Mouse (Mus musculus): ENCODE results near the gene Nphp3.

The Nphp3 gene

DNA sequence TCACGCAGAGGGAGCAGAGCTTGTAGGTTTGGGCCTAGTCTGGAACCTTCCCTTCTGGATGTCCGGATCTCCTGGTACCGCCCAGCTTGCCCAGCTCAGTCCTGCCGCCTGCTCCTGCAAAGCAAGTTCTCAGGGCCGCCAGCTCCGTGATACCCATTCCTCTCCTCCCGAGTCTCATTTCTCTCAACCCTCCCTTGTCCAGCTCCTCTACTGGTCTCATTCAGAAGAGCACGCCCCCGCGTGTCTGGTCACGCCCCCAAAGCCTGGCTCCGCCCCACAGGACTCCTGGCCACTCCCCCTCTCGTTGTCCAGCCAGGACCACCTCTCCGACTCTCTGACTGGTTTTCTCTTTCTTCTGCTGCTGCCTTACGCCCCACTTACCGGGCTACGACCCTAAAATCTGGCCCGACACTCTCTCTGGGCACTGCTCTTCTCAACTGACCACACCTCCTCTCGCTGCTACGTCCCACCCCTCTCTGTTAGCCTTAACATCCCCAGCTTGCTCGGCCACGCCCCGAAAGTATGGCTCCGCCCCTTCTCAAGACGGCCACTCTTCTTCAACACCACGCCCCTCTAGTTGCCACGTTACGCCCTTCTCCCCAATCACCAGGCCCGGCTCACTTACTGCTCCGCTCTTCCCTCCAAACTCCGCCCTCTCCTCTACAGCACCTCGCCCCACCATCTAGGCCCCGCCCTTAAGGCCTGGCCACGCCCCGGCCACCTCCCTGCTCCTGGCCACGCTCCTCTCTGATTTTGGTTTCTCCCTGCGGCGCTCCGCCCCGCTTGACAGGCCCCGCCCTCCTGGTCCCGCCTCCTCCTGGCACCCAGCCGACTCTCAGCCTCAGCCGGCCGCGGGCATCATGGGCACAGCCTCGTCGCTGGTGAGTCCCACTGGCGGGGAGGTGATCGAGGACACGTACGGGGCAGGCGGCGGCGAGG is at the start of gene Nphp3:
Nphp3 (plus strand) TSS at position 624 of the 939 bp plus-strand sequence.
- DNase-seq (ENCODE audit: low spot score in 2 of 2) = peak; percentile 99

DNA sequence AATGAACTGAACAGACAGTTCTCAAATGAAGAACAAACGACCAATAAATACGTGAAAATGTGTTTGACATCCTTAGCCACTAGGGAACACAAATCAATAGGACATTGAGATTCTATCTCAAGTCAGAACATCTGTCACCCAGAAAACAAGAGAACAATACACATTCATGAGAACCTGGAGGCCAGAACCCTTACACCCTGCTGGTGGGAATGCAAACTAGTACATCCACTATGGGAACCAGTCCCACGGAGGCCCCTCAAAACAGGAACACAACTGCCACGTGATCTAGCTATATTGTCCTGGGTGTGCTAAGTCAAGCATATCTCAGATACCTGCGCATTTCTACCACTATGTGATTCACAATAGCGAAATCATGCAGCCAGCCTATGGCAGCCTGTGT is 43.6 kb upstream of the Nphp3 start:
- no peak for DNase-seq (ENCODE audit: low spot score in 2 of 2)

DNA sequence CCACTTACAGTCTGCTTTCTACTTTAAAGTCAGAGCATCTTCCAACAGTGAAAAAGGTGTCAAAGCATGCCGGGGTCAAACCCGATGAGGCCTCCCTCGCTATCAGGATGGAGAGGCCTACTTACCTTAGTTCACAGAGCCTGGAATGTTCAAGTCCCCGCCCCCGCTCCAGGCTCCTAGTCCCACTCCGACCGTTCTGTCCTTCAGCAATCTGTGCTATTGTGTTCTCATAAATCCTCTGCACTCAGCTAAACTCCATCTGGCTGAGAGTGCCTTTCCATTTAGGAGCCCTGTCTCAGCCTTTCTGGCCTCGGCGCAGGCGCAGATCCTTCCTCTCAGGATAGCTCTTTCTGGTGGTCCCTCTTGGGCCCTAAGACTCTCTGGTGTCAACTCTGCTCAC is 42.4 kb upstream of the Nphp3 start:
- peak; percentile 4 to 15 for DNase-seq (ENCODE audit: low spot score in 2 of 2)

DNA sequence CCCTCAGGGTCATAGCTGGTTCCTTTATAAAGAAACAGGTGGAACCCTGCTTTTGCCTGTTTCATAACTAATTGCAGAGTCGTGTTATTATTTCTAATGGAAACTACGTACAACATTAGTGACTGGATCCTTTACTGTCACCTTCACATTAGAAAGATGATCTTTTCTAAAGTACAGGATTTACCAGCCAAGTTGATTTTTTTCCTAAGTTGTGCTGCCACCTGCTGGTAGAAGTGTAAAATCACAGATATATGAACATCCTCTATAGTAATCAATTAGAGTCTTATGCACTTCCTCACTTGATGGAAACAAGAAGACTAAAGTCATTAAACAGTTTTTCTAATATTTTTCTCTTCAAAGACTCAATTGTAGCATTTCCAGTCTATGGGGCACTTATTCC is 5.8 kb upstream of the Nphp3 start:
- DNase-seq (ENCODE audit: low spot score in 2 of 2) = no peak

DNA sequence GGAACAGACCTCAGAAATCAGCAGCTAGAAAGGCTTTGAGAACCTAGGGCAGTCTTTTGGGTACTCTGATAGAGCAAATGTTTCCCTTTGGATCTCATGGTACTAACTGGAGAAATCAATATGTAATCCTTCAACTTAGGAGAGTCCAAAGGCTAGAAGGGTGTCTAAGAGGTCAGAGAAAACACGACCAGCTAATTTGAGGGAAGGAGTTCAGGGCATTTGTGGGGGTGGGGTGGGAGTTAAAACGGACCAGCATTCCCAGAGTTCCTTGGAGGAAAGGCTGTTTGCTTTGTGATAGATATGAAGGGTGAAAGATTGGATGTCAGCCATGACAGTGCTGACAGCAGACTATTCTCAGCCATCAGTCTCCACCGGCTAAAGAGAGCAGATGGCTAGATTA is 1.7 kb upstream of the Nphp3 start:
- no peak for DNase-seq (ENCODE audit: low spot score in 2 of 2)

DNA sequence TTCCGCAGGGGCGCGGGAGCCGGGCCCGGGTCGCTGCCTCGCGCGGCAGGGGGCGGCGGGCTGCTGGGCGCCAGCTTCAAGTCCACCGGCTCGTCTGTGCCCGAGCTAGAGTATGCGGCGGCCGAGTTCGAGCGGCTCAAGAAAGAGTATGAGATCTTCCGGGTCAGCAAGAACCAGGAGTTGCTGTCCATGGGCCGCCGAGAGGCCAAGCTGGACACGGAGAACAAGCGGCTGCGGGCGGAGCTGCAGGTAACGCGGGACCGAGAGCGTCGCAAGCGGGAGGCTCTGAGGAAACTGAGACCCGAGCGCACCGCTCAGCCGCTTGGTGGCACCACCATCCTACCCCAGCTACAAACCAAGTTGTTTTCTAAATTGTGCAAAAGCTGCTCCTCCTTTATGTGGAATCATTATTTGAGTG is 578 bp downstream of the Nphp3 start:
- DNase-seq (ENCODE audit: low spot score in 2 of 2) = peak; percentile 62 to 70

DNA sequence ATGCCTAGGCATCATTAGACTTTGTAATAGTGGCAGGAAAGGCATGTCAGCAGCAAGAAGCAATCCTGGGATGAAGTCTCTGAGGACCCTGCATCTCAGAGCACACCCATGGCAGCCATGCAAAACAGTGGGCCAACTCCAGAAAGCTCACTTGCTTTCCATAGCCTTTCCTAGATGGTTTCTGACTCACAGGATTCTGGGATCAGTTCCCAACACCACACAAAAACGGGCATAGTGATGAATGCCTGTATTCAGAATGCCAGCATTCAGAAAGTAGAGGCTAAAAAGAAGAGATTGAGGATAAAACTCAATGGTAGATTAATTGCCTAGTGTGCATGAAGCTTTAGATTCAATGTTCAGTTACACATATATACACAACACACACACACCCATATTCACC is 12.2 kb downstream of the Nphp3 start:
- no peak for DNase-seq (ENCODE audit: low spot score in 2 of 2)

DNA sequence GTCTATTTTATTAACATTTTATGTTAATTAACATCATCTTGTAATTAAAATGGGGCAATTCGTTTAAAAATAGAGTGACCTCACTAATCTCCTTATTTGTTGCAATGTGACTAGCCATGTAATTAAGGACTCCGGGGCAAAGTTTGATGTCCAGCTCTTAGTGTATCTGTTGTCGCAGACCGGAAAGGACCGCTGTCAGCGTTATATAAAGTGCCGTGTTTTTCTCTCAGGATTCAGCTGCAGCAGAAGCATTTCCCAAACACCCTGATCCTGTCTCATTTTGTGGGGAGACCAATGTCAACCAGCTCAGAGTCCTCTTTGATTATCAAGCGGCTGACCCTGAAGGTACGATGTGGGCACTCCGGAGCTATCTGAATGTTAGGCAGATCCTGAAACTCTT is 18.7 kb downstream of the Nphp3 start:
- DNase-seq (ENCODE audit: low spot score in 2 of 2) = no peak

DNA sequence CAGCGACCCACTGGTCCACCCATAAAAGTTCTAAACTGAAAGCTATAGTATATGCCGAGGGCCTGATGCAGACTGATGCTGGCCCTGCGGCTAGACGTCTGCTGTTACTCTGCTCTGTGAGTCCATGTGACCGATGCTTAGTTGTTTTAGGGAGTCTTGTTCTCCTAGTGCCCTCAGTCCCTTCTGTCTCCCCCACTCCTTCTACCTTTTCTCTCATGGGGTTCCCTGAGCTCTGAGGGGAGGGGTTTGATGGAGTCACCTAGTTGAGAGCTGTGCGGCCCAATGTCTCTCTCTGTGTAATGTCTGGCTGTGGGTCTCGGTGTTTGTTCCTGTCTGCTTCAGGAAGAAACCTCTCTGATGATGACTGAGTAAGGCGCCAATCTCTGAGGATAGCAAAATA is 24.8 kb downstream of the Nphp3 start:
- no peak for DNase-seq (ENCODE audit: low spot score in 2 of 2)

DNA sequence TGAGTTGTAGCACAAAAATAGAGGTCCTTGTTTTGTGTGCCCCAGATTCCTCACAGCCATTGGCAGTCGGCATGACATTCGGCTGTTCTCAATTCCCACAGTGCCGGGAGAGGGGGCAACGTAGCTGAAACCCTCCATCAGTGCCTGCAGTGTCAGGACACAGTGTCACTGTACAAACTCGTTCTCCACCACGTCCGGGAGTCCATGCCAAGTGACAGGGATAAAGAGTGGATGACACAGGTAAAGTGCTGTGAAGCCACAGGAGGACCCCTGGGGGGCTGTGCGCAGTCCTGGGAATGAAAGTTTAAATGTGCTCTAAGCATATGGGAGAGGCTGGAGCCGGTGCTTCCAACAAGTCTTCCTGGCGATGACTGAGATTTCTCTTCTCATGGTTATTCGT is 27.5 kb downstream of the Nphp3 start:
- DNase-seq (ENCODE audit: low spot score in 2 of 2) = no peak

DNA sequence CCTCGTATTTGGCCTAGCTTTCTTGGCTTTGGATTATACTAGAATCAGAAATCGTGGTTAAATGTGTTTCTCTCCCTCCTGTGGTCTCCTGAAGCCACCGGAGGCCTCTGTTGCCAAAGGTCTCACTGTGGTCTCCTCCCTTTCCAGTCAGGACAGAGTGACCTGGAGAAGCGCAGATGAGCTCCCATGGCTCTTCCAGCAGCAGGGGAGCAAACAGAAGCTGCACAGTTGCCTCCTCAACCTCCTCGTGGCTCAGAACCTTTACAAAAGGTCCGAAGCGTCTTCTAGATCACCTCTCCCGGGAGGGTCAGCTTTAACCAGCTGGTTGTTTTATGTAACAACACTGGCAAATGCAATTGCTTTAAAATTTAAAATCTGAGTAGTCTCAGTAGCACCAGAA is 31.9 kb downstream of the Nphp3 start:
- no peak for DNase-seq (ENCODE audit: low spot score in 2 of 2)

DNA sequence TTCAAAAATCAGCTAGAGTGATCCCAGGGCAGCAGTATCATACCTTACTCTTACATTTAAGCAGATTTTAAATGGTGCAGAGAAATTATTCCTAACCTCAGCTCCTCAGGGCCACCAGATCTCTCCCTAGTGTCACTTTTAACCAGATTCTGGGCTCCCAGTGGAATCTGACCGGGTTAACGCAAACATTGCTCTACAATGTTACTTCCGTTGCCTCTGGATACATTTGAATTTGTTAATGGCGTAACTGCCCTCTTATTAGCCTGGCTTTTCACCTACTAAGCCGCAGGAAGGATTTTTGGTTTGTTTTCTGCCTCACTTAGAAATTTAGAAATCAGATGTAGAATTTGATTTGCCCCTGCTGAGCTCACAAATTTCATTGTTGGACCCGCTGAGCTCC is 32.4 kb downstream of the Nphp3 start:
- DNase-seq (ENCODE audit: low spot score in 2 of 2) = no peak

DNA sequence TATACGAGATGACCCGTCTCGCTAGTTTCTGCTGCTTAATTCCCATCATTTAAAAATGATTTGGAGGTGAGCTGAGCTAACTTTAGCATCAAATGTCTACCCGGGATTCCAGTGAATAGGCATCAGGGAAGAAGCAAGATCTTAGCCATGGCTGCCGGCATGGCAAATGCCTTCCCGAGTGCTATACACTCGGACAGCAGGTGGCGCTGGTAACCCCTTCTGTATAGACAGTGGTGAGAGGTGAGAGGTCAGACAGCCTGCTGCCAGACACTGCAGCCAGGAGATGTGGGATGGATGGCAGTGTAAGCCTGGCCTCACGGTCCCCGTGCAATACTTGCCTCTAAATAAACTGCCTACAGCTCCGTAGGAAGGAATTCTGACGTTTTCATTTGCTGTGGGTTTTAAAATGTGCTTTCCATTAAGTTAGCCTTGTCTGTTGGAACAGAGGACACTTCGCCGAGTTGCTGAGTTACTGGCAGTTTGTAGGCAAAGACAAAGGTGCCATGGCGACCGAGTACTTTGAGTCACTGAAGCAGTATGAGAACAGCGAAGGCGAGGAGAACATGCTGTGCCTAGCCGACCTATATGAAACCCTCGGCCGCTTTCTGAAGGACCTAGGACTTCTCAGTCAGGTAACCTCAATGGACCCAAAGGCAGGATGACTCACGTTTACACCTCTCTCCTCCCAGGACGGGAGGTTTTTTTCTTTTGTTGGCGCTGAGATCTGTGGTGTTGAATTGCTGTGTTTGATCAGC is 33.1 kb downstream of the Nphp3 start:
- peak; percentile 39 to 44 for DNase-seq (ENCODE audit: low spot score in 2 of 2)

DNA sequence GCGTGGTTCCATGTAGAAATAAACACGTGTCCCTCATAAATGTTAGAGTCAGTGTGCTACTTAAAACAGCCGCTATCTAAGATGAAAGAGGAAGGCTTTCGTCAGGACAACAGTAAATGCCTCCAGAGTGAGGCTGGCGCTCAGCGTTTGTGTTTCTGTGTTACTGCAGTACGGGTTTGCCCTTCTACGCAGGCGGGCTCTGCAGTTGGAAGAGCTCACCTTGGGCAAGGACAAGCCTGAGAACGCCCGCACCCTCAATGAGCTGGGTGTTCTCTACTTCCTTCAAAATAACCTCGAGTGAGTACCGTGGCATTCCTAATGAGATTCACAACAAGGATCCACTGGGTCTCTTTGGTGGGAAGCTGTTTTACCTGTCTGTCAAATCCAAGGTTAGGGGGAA is 35.9 kb downstream of the Nphp3 start:
- no peak for DNase-seq (ENCODE audit: low spot score in 2 of 2)

DNA sequence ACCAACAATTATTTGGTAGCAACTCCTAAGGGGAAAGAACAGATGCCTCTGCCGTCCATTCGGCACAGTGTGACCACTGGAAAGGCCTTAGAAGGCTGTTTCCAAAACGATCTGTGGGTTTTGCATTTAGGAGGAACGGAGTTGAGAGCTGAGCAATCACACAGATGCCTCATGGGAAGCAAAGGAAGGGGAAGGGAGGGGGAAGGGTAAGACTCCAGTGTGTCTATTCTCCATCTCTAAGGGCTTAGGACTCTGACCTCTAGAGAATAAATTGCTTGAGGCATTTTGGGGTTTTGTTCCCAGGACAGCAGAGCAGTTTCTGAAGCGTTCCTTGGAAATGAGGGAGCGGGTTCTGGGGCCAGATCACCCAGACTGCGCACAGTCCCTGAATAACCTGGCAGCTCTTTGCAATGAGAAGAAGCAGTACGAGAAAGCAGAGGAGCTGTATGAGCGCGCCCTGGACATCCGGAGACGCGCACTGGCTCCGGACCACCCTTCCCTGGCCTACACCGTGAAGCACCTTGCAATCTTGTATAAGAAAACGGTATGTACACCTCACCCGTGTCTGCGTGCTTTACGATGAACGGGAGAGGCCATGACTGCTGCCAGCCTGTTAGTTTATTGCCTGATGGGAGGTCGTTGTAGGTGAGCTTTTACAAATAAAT is 36.8 kb downstream of the Nphp3 start:
- no peak for DNase-seq (ENCODE audit: low spot score in 2 of 2)

DNA sequence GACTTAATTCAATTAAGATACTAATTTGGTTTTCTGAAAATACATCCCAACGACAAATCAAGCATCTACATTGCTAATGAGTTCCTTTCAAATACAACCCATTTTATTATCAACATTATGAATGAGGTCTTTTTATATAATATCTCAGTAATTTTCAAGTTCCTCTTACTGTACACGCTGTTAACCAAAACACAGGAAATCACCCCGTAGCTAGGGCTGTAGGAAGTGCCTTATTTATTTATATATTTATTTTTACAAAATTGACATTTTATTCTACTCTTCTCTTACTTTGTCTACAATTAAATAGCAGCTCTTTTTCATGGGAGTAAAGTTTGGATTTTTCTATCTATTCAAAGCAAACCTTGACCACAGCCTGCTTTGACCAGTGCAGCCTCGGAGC is 37.4 kb downstream of the Nphp3 start:
- DNase-seq (ENCODE audit: low spot score in 2 of 2) = no peak

DNA sequence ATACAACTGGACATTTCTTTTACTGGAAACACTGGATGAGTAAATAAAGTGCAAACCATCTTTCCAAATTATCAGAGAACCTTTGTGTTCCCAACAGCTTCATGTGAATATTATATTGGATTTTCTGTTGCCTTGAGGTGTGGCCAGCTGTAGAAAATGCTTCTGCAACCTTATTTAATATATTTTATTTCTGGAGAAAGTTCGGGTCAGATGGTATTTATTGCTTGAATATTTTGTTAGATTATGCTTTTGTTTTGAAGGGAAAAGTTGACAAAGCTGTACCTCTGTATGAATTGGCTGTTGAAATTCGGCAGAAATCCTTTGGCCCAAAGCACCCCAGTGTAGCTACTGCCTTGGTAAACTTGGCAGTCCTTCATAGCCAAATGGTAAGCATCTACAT is 38.0 kb downstream of the Nphp3 start, which contains the start of gene Gm28305:
Gm28305 (plus strand) TSS at position 301 of the 400 bp plus-strand sequence.
- no peak for DNase-seq (ENCODE audit: low spot score in 2 of 2)

DNA sequence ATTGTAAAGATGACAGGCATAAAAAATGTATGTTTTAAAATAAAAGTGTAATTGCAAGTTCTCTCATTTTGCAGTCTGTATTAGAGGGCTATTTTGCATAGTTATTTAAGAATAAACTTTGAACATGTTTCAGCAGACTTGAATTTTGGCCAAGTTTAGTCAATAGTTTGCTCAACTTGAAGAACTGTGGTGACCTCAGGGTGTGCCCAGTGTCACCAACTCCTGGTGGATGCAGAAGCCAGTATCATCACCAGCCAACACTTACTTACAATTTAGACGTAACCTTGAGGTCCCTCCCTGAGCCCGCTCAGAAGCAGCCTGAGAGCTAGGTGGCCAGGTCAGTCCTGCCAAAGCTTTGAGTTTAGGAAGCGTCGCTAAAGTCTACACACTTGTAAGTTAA is 41.3 kb downstream of the Nphp3 start:
- no peak for DNase-seq (ENCODE audit: low spot score in 2 of 2)

DNA sequence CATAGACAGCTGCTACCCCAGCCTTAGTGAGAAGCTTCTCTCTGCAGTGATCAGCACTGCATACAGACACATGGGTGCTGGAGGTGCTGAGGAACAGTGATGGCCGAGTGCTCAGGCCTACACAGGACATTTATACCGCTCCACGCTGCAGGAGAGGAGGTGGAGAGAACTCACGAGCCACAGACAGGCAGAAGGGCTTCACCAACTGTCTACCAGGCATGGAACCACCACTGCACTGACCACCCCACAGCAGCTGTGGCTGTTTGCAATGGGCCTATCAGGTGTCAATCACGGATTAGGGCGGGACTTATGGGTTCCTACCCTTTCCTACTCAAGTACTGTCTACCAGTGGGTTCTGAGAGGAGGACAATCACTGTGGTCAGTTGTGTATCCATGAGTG is 48.7 kb downstream of the Nphp3 start:
- no peak for DNase-seq (ENCODE audit: low spot score in 2 of 2)

DNA sequence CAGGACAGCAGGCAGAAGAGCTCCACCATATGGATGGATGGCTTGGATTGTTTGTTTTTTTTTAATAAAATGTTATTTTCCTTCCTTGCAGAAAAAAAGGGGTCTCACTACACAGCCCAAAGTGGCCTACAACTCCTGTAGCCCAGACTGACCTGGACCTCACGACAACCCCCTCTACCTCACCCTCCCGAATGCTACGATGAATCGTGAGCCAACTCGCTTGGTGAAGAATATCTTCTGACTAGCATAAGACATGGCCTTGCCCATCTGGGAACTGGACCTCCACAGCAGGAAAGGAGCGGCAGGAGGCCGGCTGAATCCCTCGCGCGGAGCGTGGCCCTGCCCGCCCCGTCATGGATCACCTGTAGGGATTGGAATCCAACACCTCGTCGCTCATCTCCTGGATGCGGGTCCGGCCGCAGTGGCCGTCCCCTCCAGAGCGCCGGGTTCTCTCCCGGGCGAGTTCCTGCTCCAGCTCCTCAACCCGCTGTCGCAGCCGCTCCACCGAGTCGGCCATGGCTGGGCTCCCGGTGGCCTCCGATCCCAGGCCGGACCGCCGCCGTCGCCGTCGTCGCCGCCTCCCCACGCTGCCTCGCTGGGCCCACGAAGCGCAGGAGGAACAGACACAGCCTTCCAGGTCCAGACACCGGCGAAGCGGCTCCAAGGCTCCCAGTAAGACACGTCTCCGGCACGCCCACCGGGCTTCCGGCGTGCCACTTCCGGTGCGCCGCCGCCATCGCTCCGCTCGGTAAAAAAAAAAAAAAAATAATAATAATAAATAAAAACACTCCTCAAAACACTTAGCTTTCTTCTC is 60.3 kb downstream of the Nphp3 start, which contains the start of gene Uba5:
Uba5 (minus strand) TSS at position 705 of the 814 bp plus-strand sequence.
- DNase-seq (ENCODE audit: low spot score in 2 of 2) = peak; percentile 50 to 68

DNA sequence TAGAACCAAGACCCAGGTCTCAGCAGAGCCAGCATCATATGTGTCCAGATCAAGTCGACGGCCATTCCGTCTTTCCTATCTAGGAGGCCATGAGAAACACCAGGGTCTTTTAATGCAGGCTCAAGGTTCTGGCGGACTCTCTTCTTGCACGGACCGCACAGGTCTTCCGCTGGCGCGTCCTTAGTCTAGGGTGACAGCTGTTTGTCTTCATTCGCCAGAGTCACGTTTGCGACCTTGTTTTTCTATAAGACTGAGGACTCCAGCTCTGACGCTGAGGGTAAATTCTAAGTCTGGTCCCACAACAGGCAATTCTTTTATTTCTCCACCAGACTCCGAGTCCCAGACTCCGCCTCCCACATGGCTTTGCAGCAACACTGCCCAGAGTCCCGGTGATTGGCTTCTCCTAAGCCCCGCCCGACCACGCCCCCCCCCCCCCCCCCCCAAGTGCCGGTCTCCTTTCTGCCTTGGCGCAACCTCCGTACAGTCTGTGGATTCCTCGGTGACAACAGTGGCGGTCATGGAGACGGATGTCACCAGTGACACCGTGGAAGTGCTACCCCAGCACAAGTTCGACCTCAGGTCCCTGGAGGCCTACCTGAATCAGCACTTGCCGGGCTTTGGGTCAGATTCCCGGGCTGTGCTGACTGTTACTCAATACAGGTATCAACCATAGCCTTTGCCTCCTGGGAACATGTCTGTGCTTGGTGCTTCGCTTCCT is 61.1 kb downstream of the Nphp3 start, which contains the start of gene Acad11:
Acad11 (plus strand) TSS at position 134 of the 718 bp plus-strand sequence.
- DNase-seq (ENCODE audit: low spot score in 2 of 2) = peak; percentile 79 to 81
